Mouse (Mus musculus) neural tube, embryonic 11.5 days (tissue): ENCODE data around the gene Rhd. TPM values are rescaled to one million over a fixed set of nuclear protein-coding genes. Genes with fewer than 3 reads are reported as not detected.

ENCODE experiments used
- ATAC-seq: fragments of 200-750 bp; cut with Nextera tagmentation; 2 replicates; pipeline ENCODE4 v1.8.0; 2017; ENCODE audit warnings: moderate number of reproducible peaks, mild to moderate bottlenecking, moderate TSS enrichment, moderate library complexity; ENCODE audit not compliant: insufficient read depth, low FRiP score, low TSS enrichment
- DNase-seq: peaks from one replicate; pipeline ENCODE4 v3.0.0-alpha.2; 2015; ENCODE audit warnings: low spot score
- H3K27ac ChIP-seq: fragments of 300-500 bp; sonication (generic); 2 replicates; pipeline ENCODE4 v1.5.1; 2014; ENCODE audit warnings: low read depth, mild to moderate bottlenecking, low read length
- H3K27me3 ChIP-seq: fragments of 300-500 bp; sonication (generic); 2 replicates; pipeline ENCODE4 v1.6.1; 2014; ENCODE audit warnings: mild to moderate bottlenecking, low read length, mixed read lengths; ENCODE audit not compliant: control insufficient read depth, insufficient read depth
- H3K36me3 ChIP-seq: fragments of 300-500 bp; sonication (generic); 2 replicates; pipeline ENCODE4 v1.6.1; 2014; ENCODE audit warnings: mild to moderate bottlenecking, low read length, moderate library complexity, mixed read lengths; ENCODE audit not compliant: control insufficient read depth, insufficient read depth
- H3K4me1 ChIP-seq: fragments of 300-500 bp; sonication (generic); 2 replicates; pipeline ENCODE4 v1.6.1; 2014; ENCODE audit warnings: low read length, mixed read lengths; ENCODE audit not compliant: control insufficient read depth, insufficient read depth
- H3K4me2 ChIP-seq: fragments of 300-500 bp; sonication (generic); 2 replicates; pipeline ENCODE4 v1.6.1; 2014; ENCODE audit warnings: low read depth, mild to moderate bottlenecking, moderate library complexity
- H3K4me3 ChIP-seq: fragments of 300-500 bp; sonication (generic); 2 replicates; pipeline ENCODE4 v1.5.1; 2014; ENCODE audit warnings: low read depth, low read length
- H3K9ac ChIP-seq: fragments of 300-500 bp; sonication (generic); 2 replicates; pipeline ENCODE4 v1.6.1; 2014; ENCODE audit warnings: mild to moderate bottlenecking, low read length
- H3K9me3 ChIP-seq: fragments of 300-500 bp; sonication (generic); 2 replicates; pipeline ENCODE4 v1.6.1; 2016; ENCODE audit warnings: low read length; ENCODE audit not compliant: control insufficient read depth
- WGBS: fragments of 180-500 bp; shearing (Covaris S2); extraction: QIAGEN DNeasy Blood & Tissue Kit; methylation state at CpG from one replicate; pipeline ENCODE4 v1.1.7; 2014; 5-methylcytosine and 5-hydroxymethylcytosine counted together
- polyA plus RNA-seq: library from polyadenylated mRNA; unstranded; fragments of >200 nt; fragmentation: Nextera tagmentation; extraction: Ambion mirVana; gene quantifications from 2 replicates; pipeline ENCODE4 v1.2.1, GENCODE M21; 2014

Gene Rhd
- polyA plus RNA-seq, 1 experiment from 2014 or later = 13.8 TPM

DNA sequence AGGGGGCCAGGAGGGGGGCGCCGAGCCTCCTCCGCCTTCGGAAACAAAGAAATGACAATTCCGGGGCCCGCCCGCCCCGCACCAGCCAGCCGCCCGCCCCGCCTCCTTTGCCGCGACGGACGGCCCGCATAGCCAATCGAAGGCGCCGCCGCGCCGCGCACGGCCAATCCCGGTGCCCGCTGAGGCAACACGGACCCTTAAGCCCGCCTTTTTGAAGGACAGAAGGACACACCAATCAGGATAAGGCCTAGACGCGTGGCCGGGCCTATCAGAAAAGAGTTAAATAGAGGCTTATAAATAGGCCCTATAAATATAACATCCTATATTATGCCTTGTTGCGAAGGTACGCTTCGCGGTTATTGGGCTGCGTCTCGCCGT lies 11.1 kb upstream of the Rhd start, which contains the start of gene Maco1:
Gene Maco1, minus strand, starts transcription at position 87 of the 378 bp plus-strand sequence.
- H3K4me1 ChIP-seq = peaks cover 12% of the 10 kb centered on the region
- peak; percentile 98 for DNase-seq
- peak; percentile 97 for ATAC-seq
- H3K4me3 ChIP-seq = peak within 1 kb of the TSS; percentile 99
- no peaks in the 10 kb centered on the region for H3K9me3 ChIP-seq
- 1% methylated on average over 29 of the region's 38 CpGs for WGBS
- H3K27me3 ChIP-seq = 0 out of 2 replicates have a peak, but pooled peaks cover 4% of the 10 kb centered on the region
- H3K27ac ChIP-seq = peak within 1 kb of the TSS; percentile 94
- peak within 1 kb of the TSS; percentile 75 for H3K4me2 ChIP-seq
- no peaks in the 10 kb centered on the region for H3K36me3 ChIP-seq
- H3K9ac ChIP-seq = peak within 1 kb of the TSS; percentile 98

- 1% methylated on average over 91 of the region's 91 CpGs for WGBS
- Histone ChIP-seq H3K4me1 (peaks cover 12% of the 10 kb centered on the region), H3K27ac (peak overlapping the region; percentile 94), H3K4me2 (peak overlapping the region; percentile 68), H3K9ac (peak overlapping the region; percentile 75), H3K4me3 (peak overlapping the region; percentile 99), H3K9me3 (no peaks in the 10 kb centered on the region), H3K27me3 (0 out of 2 replicates have a peak, but pooled peaks cover 4% of the 10 kb centered on the region), H3K36me3 (no peaks in the 10 kb centered on the region)
- peak; percentile 94 for DNase-seq
- ATAC-seq = peak; percentile 95
Observed at GRCm38 (mm10) chr4:134853637-134854485, 10.5 kb upstream of the Rhd start.

DNA sequence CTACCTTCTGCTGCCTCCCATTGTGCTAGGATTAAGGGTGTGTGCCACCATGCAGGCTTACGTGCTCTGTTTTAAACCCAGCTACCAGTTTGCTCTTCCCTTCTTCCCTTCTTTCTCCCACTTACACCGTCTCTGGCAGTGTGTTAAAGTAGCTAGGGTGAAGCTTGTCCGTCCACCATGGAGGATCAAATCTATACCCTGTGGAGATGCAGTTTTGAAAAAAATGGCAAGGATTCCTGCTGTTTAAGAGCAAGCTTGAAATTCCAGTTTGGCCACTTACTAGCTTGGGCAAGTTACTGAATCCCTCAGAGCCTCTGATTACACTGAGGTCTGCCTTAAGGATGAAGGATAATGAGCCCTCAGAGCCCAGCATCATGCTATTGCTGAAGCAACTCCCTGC lies 9.0 kb upstream of the Rhd start:
- Histone ChIP-seq H3K4me1 (peaks cover 12% of the 10 kb centered on the region), H3K9me3 (no peaks in the 10 kb centered on the region), H3K4me3 (no peak overlapping the region), H3K9ac (no peak overlapping the region), H3K4me2 (no peak overlapping the region), H3K36me3 (no peaks in the 10 kb centered on the region), H3K27ac (no peak overlapping the region), H3K27me3 (0 out of 2 replicates have a peak, but pooled peaks cover 4% of the 10 kb centered on the region)
- DNase-seq (no peak), ATAC-seq (no peak)
- 69% methylated on average over 3 of the region's 3 CpGs for WGBS

DNA sequence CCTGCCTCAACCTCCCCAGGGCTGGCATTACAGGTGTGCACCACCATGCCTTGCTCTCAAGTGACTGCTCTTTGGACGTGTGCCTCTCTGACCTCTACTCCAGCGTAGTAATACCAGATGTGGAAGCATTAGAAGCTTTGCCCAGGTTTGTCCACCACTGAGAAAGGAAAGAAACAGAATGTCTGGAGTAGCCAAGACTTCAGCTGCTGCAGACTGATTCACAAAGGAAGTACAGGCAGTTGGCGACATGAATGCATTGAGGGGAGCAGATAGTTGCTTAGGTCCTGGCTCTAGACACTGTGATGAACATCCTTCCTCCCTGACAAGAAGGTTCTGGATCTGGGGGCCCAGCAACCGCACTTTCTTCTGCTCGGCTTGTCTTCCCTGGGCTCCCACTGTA lies 8.3 kb upstream of the Rhd start:
- Histone ChIP-seq H3K9ac (no peak overlapping the region), H3K27ac (no peak overlapping the region), H3K4me1 (peaks cover 11% of the 10 kb centered on the region), H3K9me3 (no peaks in the 10 kb centered on the region), H3K4me2 (no peak overlapping the region), H3K36me3 (no peaks in the 10 kb centered on the region), H3K4me3 (no peak overlapping the region), H3K27me3 (0 out of 2 replicates have a peak, but pooled peaks cover 4% of the 10 kb centered on the region)
- ATAC-seq = no peak
- DNase-seq = no peak
- 57% methylated on average over 5 of the region's 5 CpGs for WGBS

DNA sequence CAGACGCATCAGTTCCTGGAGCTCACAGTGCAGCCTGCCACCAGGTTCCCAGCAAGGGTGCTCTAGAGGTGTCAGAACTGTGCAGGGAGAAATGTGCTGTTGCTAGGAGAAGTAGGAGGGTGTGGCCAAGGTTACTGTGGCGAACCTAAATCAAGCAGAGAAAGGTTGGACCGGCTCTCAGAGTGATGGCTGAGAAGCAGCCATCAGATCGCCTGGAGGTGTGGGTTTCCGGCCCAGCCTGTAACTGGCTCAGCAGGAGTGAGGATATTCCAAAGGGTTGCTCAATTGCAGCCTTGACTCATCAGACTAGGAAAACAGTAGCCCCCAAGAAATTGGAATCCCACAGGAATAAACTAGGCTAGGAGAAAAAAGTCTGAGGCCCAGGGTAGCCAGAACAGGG lies 7.8 kb upstream of the Rhd start:
- Histone ChIP-seq H3K27me3 (0 out of 2 replicates have a peak, but pooled peaks cover 4% of the 10 kb centered on the region), H3K4me1 (peaks cover 7% of the 10 kb centered on the region), H3K4me2 (no peak overlapping the region), H3K27ac (no peak overlapping the region), H3K4me3 (no peak overlapping the region), H3K9ac (no peak overlapping the region), H3K36me3 (no peaks in the 10 kb centered on the region), H3K9me3 (no peaks in the 10 kb centered on the region)
- WGBS = 26% methylated on average over 5 of the region's 5 CpGs
- DNase-seq = no peak
- no peak for ATAC-seq

DNA sequence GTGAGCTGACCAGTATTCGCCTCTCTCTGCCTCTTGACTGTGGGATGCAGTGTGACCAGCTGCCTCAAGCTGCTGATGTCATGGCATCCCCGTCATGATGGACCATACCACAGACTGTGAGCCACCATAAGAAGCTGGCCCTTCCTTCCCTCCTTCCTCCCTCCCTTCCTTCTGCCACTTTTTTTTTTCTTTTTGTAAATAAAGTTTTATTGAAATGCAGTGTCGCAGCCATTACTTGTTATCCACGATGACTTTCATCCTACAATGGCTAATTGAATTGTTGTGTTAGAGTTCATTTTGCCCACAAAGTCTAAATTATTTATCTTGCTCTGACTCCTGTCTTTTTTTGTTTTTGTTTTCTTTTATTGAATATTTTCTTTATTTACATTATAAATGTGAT lies 5.8 kb upstream of the Rhd start:
- Histone ChIP-seq H3K27me3 (0 out of 2 replicates have a peak, but pooled peaks cover 4% of the 10 kb centered on the region), H3K4me1 (no peaks in the 10 kb centered on the region), H3K9me3 (no peaks in the 10 kb centered on the region), H3K4me3 (no peak overlapping the region), H3K36me3 (no peaks in the 10 kb centered on the region), H3K4me2 (no peak overlapping the region), H3K9ac (no peak overlapping the region), H3K27ac (no peak overlapping the region)
- DNase-seq (no peak), ATAC-seq (no peak)
- WGBS = 96% methylated on average over 4 of the region's 4 CpGs

- H3K4me1 ChIP-seq = no peaks in the 10 kb centered on the region
- H3K4me2 ChIP-seq = no peak overlapping the region
- no peak overlapping the region for H3K4me3 ChIP-seq
- ATAC-seq (no peak), DNase-seq (no peak)
- H3K27ac ChIP-seq = no peak overlapping the region
- no peaks in the 10 kb centered on the region for H3K36me3 ChIP-seq
- H3K9ac ChIP-seq = no peak overlapping the region
- no peaks in the 10 kb centered on the region for H3K9me3 ChIP-seq
- no peaks in the 10 kb centered on the region for H3K27me3 ChIP-seq
- 91% methylated on average over 6 of the region's 6 CpGs for WGBS
Observed at GRCm38 (mm10) chr4:134861884-134862283, 2.5 kb upstream of the Rhd start.

- Histone ChIP-seq H3K9me3 (no peaks in the 10 kb centered on the region), H3K4me2 (no peak overlapping the region), H3K9ac (no peak overlapping the region), H3K36me3 (no peaks in the 10 kb centered on the region), H3K27me3 (no peaks in the 10 kb centered on the region), H3K4me1 (no peaks in the 10 kb centered on the region), H3K27ac (no peak overlapping the region), H3K4me3 (no peak overlapping the region)
- no peak for ATAC-seq
- DNase-seq = no peak
- 87% methylated on average over 7 of the region's 7 CpGs for WGBS
Observed at GRCm38 (mm10) chr4:134862996-134863395, 1.3 kb upstream of the Rhd start.

- Histone ChIP-seq H3K27me3 (peaks cover 16% of the 10 kb centered on the region), H3K9ac (no peak overlapping the region), H3K9me3 (no peaks in the 10 kb centered on the region), H3K4me2 (no peak overlapping the region), H3K4me3 (no peak overlapping the region), H3K27ac (no peak overlapping the region), H3K36me3 (no peaks in the 10 kb centered on the region), H3K4me1 (no peaks in the 10 kb centered on the region)
- ATAC-seq (no peak), DNase-seq (no peak)
- WGBS = 75% methylated on average over 6 of the region's 6 CpGs
Observed at GRCm38 (mm10) chr4:134865340-134865739, 1.0 kb downstream of the Rhd start.
